Mouse (Mus musculus) ovary, adult 18-20 months (tissue): Measurements from ENCODE around the gene Rnaseh2a.

Source experiments
- DNase-seq: peaks from one replicate; pipeline ENCODE4 v3.0.0; 2022; ENCODE audit warnings: low spot score, mixed read lengths

The Rnaseh2a gene

GRCm38 (mm10) chr8:84984294-84985048, 14.9 kb upstream of the Rnaseh2a start:
- DNase-seq = no peak

GRCm38 (mm10) chr8:84982499-84983011, 13.0 kb upstream of the Rnaseh2a start:
- DNase-seq = no peak

GRCm38 (mm10) chr8:84981644-84982498, 12.3 kb upstream of the Rnaseh2a start:
- DNase-seq = no peak

GRCm38 (mm10) chr8:84980622-84981358, 11.2 kb upstream of the Rnaseh2a start:
- DNase-seq = peak; percentile 72

- peak; percentile 91 for DNase-seq
Observed at GRCm38 (mm10) chr8:84979599-84980421, 10.2 kb upstream of the Rnaseh2a start.

- peak; percentile 94 for DNase-seq
Observed at GRCm38 (mm10) chr8:84978248-84978940, 8.8 kb upstream of the Rnaseh2a start, which contains the start of gene Junb. TSS of gene Junb (minus strand) at chr8:84978718.

GRCm38 (mm10) chr8:84977435-84978247, 8.1 kb upstream of the Rnaseh2a start:
- DNase-seq = peak; percentile 38

- DNase-seq = no peak
Observed at GRCm38 (mm10) chr8:84976763-84977434, 7.3 kb upstream of the Rnaseh2a start.

GRCm38 (mm10) chr8:84976031-84976762, 6.6 kb upstream of the Rnaseh2a start:
- DNase-seq = peak; percentile 92

- DNase-seq = no peak
Observed at GRCm38 (mm10) chr8:84975434-84975833, 5.9 kb upstream of the Rnaseh2a start.

- no peak for DNase-seq
Observed at GRCm38 (mm10) chr8:84974543-84975142, 5.1 kb upstream of the Rnaseh2a start.

- DNase-seq = peak; percentile 59
Observed at GRCm38 (mm10) chr8:84973803-84974542, 4.4 kb upstream of the Rnaseh2a start.

GRCm38 (mm10) chr8:84973079-84973478, 3.5 kb upstream of the Rnaseh2a start:
- no peak for DNase-seq

- no peak for DNase-seq
Observed at GRCm38 (mm10) chr8:84970913-84971312, 1.3 kb upstream of the Rnaseh2a start.

- DNase-seq = no peak
Observed at GRCm38 (mm10) chr8:84970135-84970790, 696 bp upstream of the Rnaseh2a start.

- DNase-seq = no peak
Observed at GRCm38 (mm10) chr8:84968650-84969049, 917 bp downstream of the Rnaseh2a start.
